Mouse (Mus musculus): ENCODE data around the gene Rbfox1. TPM values are rescaled to one million over a fixed set of nuclear protein-coding genes. Genes with fewer than 3 reads are reported as not detected.

Rbfox1 gene
- polyA plus RNA-seq, 1 experiment from 2014 or later, result 4.6 TPM

DNA sequence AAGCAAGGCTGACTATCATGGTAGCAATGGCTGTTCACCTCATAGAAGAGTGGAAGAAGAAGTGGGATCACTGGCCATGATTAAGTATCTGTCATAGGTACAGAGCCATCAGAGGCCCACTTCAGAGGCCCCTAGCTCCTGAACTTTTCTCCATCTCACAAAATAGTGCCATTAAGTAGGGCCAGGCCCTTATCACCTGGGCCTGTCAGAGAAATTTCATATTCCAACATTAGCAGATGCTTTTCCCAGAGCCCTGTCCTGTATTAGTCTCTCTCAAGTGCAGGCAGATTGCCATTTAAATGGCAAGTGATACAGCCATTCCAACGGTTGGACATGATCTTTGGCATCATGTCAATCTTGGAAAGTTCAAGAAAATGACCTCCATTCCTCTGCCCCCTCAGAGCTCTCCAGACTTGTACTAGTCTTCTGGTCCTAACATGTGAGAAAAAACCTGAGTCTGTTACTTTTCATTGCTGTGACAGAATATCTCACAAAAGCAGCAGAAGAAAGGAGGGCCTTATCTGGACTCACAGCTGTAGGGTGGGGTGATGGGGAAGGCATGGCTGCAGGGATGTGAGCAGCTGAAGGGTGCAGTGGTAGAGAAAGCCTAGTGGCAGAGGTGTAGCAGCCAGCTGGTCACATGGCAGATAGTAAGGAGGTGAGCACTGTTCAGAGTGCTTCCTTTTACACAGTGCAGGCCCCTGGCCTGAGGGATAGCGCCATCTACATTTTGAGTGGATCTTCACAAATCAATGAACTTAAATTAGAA lies 210.6 kb downstream of the Rbfox1 start:
- Histone ChIP-seq H3K4me3 (ENCODE audit: low read depth, low read length) (no peak overlapping the region), H3K4me2 (ENCODE audit: low read depth, low read length, severe bottlenecking) (no peak overlapping the region), H3K27me3 (ENCODE audit: control insufficient read depth, insufficient read depth, low read length) (no peaks in the 10 kb centered on the region), H3K4me1 (replicated peaks; ENCODE audit: control insufficient read depth, insufficient read depth, low read length) (no peaks in the 10 kb centered on the region), H3K9ac (ENCODE audit: low read length) (no peak overlapping the region), H3K9me3 (ENCODE audit: control insufficient read depth, low read length) (no peaks in the 10 kb centered on the region), H3K27ac (ENCODE audit: low read depth, low read length) (peak overlapping the region; percentile 18; the same call in 1 of the 2 replicates), H3K36me3 (ENCODE audit: control insufficient read depth, insufficient read depth, low read length) (no peaks in the 10 kb centered on the region)
- 83% methylated on average over 2 of the region's 2 CpGs for WGBS
- ATAC-seq (replicated peaks; ENCODE audit: low FRiP score) (peak; percentile 74), DNase-seq (ENCODE audit: low spot score) (no peak)

DNA sequence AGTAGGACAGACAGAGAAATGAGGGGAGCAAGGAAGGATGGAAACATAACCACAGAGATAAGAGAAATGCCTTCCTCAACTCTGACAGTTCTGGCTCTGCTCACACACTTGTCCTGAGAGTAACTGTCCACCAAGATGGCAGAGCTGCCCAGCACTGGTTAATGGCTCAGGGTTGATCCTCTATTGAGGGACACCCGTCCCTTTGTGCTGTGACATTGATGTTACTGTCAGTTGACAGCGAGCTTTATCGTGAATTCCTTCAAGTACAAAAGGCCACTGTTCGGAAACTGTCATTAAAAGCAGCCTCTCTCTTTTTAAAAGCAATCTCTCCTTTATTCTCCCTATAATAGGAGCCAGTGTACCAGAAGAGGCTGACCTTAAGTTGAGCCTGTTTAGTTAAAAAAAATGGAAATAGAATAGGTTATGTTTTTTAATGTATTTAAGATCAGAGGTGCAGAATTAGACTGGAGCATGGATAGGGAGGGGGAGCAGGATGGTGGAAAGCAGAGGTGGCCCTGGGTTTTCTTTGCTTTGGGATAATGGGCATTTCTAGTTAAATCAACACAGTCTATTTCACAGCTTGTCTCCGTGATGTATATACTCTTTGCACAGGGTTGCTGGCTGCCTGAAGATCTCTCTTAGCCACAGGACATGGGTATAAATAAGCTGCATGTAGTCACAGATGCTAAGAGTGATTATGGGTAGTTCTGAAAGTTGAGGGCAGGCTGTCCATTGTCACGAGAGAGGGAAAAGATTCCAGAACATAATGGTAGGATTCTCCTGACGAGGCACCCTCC lies 212.3 kb downstream of the Rbfox1 start:
- DNase-seq (ENCODE audit: low spot score), result no peak
- Histone ChIP-seq H3K4me1 (replicated peaks; ENCODE audit: control insufficient read depth, insufficient read depth, low read length) (no peaks in the 10 kb centered on the region), H3K9me3 (ENCODE audit: control insufficient read depth, low read length) (no peaks in the 10 kb centered on the region), H3K9ac (ENCODE audit: low read length) (no peak overlapping the region), H3K27ac (ENCODE audit: low read depth, low read length) (no peak overlapping the region), H3K36me3 (ENCODE audit: control insufficient read depth, insufficient read depth, low read length) (no peaks in the 10 kb centered on the region), H3K4me3 (ENCODE audit: low read depth, low read length) (no peak overlapping the region), H3K4me2 (ENCODE audit: low read depth, low read length, severe bottlenecking) (no peak overlapping the region), H3K27me3 (ENCODE audit: control insufficient read depth, insufficient read depth, low read length) (no peaks in the 10 kb centered on the region)
- WGBS, result 33% methylated on average over 7 of the region's 7 CpGs
- no peak for ATAC-seq (replicated peaks; ENCODE audit: low FRiP score)

DNA sequence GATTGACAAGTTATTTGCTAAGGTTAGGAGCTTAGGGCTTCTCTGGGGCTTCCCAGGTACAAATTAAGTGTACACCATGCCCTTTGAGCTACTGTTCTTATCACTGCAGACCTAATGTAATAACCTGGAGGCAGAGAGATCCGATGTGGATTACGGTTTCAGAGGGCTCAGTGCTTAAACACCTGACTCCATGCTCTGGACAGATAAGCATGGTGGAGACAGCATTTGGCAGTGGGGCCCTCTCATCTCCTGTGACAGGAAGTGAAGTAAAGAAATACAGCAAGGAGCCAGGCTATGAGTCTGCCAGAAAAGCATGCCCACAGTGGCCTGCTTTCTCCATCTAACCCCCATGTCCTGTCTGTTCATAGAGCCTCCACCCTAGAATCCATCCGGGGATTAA lies 213.0 kb downstream of the Rbfox1 start:
- WGBS, result 84% methylated on average over 3 of the region's 3 CpGs
- Histone ChIP-seq H3K4me2 (ENCODE audit: low read depth, low read length, severe bottlenecking) (no peak overlapping the region), H3K27me3 (ENCODE audit: control insufficient read depth, insufficient read depth, low read length) (no peaks in the 10 kb centered on the region), H3K9ac (ENCODE audit: low read length) (no peak overlapping the region), H3K27ac (ENCODE audit: low read depth, low read length) (no peak overlapping the region), H3K4me1 (replicated peaks; ENCODE audit: control insufficient read depth, insufficient read depth, low read length) (no peaks in the 10 kb centered on the region), H3K9me3 (ENCODE audit: control insufficient read depth, low read length) (no peaks in the 10 kb centered on the region), H3K4me3 (ENCODE audit: low read depth, low read length) (no peak overlapping the region), H3K36me3 (ENCODE audit: control insufficient read depth, insufficient read depth, low read length) (no peaks in the 10 kb centered on the region)
- DNase-seq (ENCODE audit: low spot score) (no peak), ATAC-seq (replicated peaks; ENCODE audit: low FRiP score) (no peak)

- WGBS, result 74% methylated on average over 2 of the region's 2 CpGs
- DNase-seq (ENCODE audit: low spot score) (no peak), ATAC-seq (replicated peaks; ENCODE audit: low FRiP score) (no peak)
- Histone ChIP-seq H3K36me3 (ENCODE audit: control insufficient read depth, insufficient read depth, low read length) (no peaks in the 10 kb centered on the region), H3K4me3 (ENCODE audit: low read depth, low read length) (no peak overlapping the region), H3K9ac (ENCODE audit: low read length) (no peak overlapping the region), H3K27me3 (ENCODE audit: control insufficient read depth, insufficient read depth, low read length) (no peaks in the 10 kb centered on the region), H3K27ac (ENCODE audit: low read depth, low read length) (no peak overlapping the region), H3K9me3 (ENCODE audit: control insufficient read depth, low read length) (no peaks in the 10 kb centered on the region), H3K4me2 (ENCODE audit: low read depth, low read length, severe bottlenecking) (no peak overlapping the region), H3K4me1 (replicated peaks; ENCODE audit: control insufficient read depth, insufficient read depth, low read length) (no peaks in the 10 kb centered on the region)
Measured at GRCm38 (mm10) chr16:6099598-6099997, 214.4 kb downstream of the Rbfox1 start.

GRCm38 (mm10) chr16:6100421-6100877 lies 215.3 kb downstream of the Rbfox1 start:
- Histone ChIP-seq H3K9me3 (ENCODE audit: control insufficient read depth, low read length) (no peaks in the 10 kb centered on the region), H3K36me3 (ENCODE audit: control insufficient read depth, insufficient read depth, low read length) (no peaks in the 10 kb centered on the region), H3K4me2 (ENCODE audit: low read depth, low read length, severe bottlenecking) (no peak overlapping the region), H3K27me3 (ENCODE audit: control insufficient read depth, insufficient read depth, low read length) (no peaks in the 10 kb centered on the region), H3K27ac (ENCODE audit: low read depth, low read length) (no peak overlapping the region), H3K4me3 (ENCODE audit: low read depth, low read length) (no peak overlapping the region), H3K4me1 (replicated peaks; ENCODE audit: control insufficient read depth, insufficient read depth, low read length) (no peaks in the 10 kb centered on the region), H3K9ac (ENCODE audit: low read length) (no peak overlapping the region)
- WGBS, result 82% methylated on average over 5 of the region's 5 CpGs
- DNase-seq (ENCODE audit: low spot score) (no peak), ATAC-seq (replicated peaks; ENCODE audit: low FRiP score) (no peak)

GRCm38 (mm10) chr16:6103713-6104112 lies 218.6 kb downstream of the Rbfox1 start:
- Histone ChIP-seq H3K27me3 (ENCODE audit: control insufficient read depth, insufficient read depth, low read length) (no peaks in the 10 kb centered on the region), H3K9ac (ENCODE audit: low read length) (no peak overlapping the region), H3K36me3 (ENCODE audit: control insufficient read depth, insufficient read depth, low read length) (no peaks in the 10 kb centered on the region), H3K4me1 (replicated peaks; ENCODE audit: control insufficient read depth, insufficient read depth, low read length) (no peaks in the 10 kb centered on the region), H3K4me3 (ENCODE audit: low read depth, low read length) (no peak overlapping the region), H3K4me2 (ENCODE audit: low read depth, low read length, severe bottlenecking) (no peak overlapping the region), H3K9me3 (ENCODE audit: control insufficient read depth, low read length) (no peaks in the 10 kb centered on the region), H3K27ac (ENCODE audit: low read depth, low read length) (no peak overlapping the region)
- DNase-seq (ENCODE audit: low spot score), result no peak
- ATAC-seq (replicated peaks; ENCODE audit: low FRiP score), result no peak
- WGBS, result 85% methylated on average over 2 of the region's 2 CpGs

DNA sequence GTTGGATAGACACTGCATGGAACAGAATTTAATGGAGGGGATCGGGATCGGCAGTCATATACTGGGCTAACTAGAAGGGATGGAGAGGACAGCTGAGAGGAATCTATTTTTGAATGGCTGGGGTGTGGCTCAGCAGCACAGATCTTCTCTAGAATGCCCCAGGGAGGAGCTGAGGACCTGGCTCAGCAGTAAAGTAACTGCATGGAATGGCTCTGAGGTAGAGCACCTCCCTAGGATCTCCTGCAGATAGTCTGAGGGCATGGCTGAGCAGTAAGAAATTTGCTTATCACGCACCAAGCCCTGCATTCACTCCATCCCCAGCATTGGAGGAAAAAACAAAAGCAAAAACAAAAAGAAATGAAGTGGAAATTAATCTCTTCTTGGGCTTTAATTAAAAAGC lies 225.0 kb downstream of the Rbfox1 start:
- no peaks in the 10 kb centered on the region for H3K36me3 ChIP-seq (ENCODE audit: control insufficient read depth, insufficient read depth, low read length)
- H3K4me1 ChIP-seq (replicated peaks; ENCODE audit: control insufficient read depth, insufficient read depth, low read length), result no peaks in the 10 kb centered on the region
- no peaks in the 10 kb centered on the region for H3K9me3 ChIP-seq (ENCODE audit: control insufficient read depth, low read length)
- no peak overlapping the region for H3K4me3 ChIP-seq (ENCODE audit: low read depth, low read length)
- peak; percentile 22 for DNase-seq (ENCODE audit: low spot score)
- WGBS, result 94% methylated on average over 3 of the region's 3 CpGs
- H3K27ac ChIP-seq (ENCODE audit: low read depth, low read length), result no peak overlapping the region
- H3K27me3 ChIP-seq (ENCODE audit: control insufficient read depth, insufficient read depth, low read length), result no peaks in the 10 kb centered on the region
- no peak overlapping the region for H3K4me2 ChIP-seq (ENCODE audit: low read depth, low read length, severe bottlenecking)
- ATAC-seq (replicated peaks; ENCODE audit: low FRiP score), result no peak
- H3K9ac ChIP-seq (ENCODE audit: low read length), result no peak overlapping the region

DNA sequence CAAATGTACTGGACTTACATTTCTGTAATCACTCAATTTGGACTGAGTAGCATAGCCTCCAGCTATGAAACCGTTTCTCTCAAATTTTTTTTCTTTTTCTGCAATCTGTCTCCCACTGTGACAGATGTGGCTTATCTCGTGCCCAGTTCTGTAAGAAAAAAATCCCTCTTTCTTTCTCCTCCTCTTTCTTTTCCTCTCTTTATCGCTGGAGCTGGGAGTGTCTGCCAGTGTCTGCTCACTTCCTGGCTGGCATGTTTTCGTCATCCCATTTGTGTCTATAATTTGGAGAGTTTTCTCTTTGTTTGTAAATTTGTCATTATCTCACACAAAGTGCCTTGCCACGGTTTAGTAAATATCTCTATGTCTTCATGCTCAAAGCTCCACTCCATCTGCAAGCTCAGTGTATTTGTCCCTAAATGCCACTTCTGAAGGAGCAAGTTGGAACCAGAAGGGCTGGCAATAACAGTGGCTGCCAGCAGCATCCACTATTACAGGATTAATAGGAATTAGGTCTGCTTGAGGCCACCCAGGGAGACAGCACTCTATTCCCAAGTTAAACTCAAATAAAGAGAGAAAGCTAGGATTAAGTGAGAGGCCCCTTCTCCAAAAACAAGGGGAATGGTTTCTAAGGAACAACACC lies 228.8 kb downstream of the Rbfox1 start:
- H3K4me1 ChIP-seq (replicated peaks; ENCODE audit: control insufficient read depth, insufficient read depth, low read length), result no peaks in the 10 kb centered on the region
- no peaks in the 10 kb centered on the region for H3K27me3 ChIP-seq (ENCODE audit: control insufficient read depth, insufficient read depth, low read length)
- DNase-seq (ENCODE audit: low spot score), result peak; percentile 15
- H3K9ac ChIP-seq (ENCODE audit: low read length), result no peak overlapping the region
- ATAC-seq (replicated peaks; ENCODE audit: low FRiP score), result no peak
- no peak overlapping the region for H3K4me2 ChIP-seq (ENCODE audit: low read depth, low read length, severe bottlenecking)
- WGBS, result 34% methylated on average over 5 of the region's 5 CpGs
- no peaks in the 10 kb centered on the region for H3K36me3 ChIP-seq (ENCODE audit: control insufficient read depth, insufficient read depth, low read length)
- no peak overlapping the region for H3K4me3 ChIP-seq (ENCODE audit: low read depth, low read length)
- no peak overlapping the region for H3K27ac ChIP-seq (ENCODE audit: low read depth, low read length)
- no peaks in the 10 kb centered on the region for H3K9me3 ChIP-seq (ENCODE audit: control insufficient read depth, low read length)

All from forebrain, embryonic 11.5 days (tissue).